Mouse (Mus musculus) small intestine, adult 2 months (tissue): Measurements from ENCODE around the gene Dixdc1. TPM values are rescaled to one million over a fixed set of nuclear protein-coding genes. Genes with fewer than 3 reads are reported as not detected.

Experiments used
- H3K27ac ChIP-seq: fragments of 200-500 bp; 2 replicates; pipeline ENCODE4 v1.5.1; 2012; ENCODE audit warnings: low read depth, low read length, control low read depth, inconsistent platforms; ENCODE audit not compliant: insufficient read depth
- H3K27me3 ChIP-seq: fragments of 200-500 bp; 2 replicates; pipeline ENCODE4 v1.6.1; 2012; ENCODE audit warnings: mild to moderate bottlenecking, moderate library complexity, low read length, inconsistent platforms; ENCODE audit not compliant: control insufficient read depth, insufficient read depth
- H3K36me3 ChIP-seq: fragments of 200-500 bp; 2 replicates; pipeline ENCODE4 v1.6.1; 2012; ENCODE audit warnings: mild to moderate bottlenecking, low read length, control low read depth, inconsistent platforms; ENCODE audit not compliant: control insufficient read depth, insufficient read depth
- H3K4me1 ChIP-seq: fragments of 200-500 bp; 2 replicates; pipeline ENCODE4 v1.6.1; 2012; ENCODE audit warnings: low read length, inconsistent platforms, mixed read lengths; ENCODE audit not compliant: control insufficient read depth, insufficient read depth, insufficient read length
- H3K4me3 ChIP-seq: fragments of 200-500 bp; 2 replicates; pipeline ENCODE4 v1.5.1; 2012; ENCODE audit warnings: low read depth, mild to moderate bottlenecking, control low read depth, inconsistent platforms, low read length, moderate library complexity
- CTCF ChIP-seq: fragments of 200-500 bp; IDR thresholded peaks from 2 replicates; pipeline ENCODE4 v1.5.1; 2012; ENCODE audit warnings: low read depth, mild to moderate bottlenecking, control low read depth, inconsistent platforms, low read length, moderate library complexity, mixed read lengths; ENCODE audit not compliant: insufficient replicate concordance, insufficient read length; ENCODE audit errors: extremely low read depth
- POLR2A ChIP-seq: fragments of 200-500 bp; IDR thresholded peaks from 2 replicates; pipeline ENCODE4 v1.6.1; 2012; ENCODE audit warnings: low read depth, mild to moderate bottlenecking, control low read depth, inconsistent platforms, low read length, moderate library complexity
- WGBS: fragments of 180-500 bp; shearing (Covaris S2); methylation state at CpG from one replicate; pipeline ENCODE4 v1.1.7; 2018; 5-methylcytosine and 5-hydroxymethylcytosine counted together
- polyA plus RNA-seq: library from polyadenylated mRNA; depleted of rRNA; stranded (reverse); fragments of >200 nt; gene quantifications from 2 replicates; pipeline ENCODE4 v1.2.3, GENCODE M21; 2012

The Dixdc1 gene
- polyA plus RNA-seq, 1 experiment, result 0.75 TPM

DNA sequence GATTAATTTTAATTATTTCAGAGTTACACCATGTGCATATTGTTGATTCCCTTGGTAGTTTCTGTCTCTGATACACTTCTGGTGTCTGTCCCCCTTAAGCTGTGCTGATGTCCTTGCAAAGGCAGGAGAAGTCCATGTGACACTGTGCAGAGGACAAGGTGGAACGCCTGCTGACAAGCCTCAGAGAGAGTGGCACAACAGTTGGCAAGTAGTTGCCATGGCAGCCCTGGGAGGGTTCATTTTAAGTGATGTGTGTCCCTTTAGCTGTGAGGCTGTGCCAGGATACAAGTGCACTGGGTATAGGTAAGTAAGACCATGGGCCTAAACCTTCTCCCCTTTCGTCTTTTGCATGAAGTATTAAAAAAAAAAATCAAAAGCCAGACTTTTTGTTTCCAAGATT lies 30.7 kb upstream of the Dixdc1 start:
- Histone ChIP-seq H3K27ac (no peak overlapping the region), H3K4me3 (no peak overlapping the region), H3K27me3 (no peaks in the 10 kb centered on the region), H3K36me3 (peaks cover 4% of the 10 kb centered on the region; the same call in 1 of the 2 replicates), H3K4me1 (0 out of 2 replicates have a peak, but pooled peaks cover 3% of the 10 kb centered on the region)
- TF ChIP-seq POLR2A (no peak), CTCF (no peak)
- WGBS, result 91% methylated on average over 2 of the region's 2 CpGs

DNA sequence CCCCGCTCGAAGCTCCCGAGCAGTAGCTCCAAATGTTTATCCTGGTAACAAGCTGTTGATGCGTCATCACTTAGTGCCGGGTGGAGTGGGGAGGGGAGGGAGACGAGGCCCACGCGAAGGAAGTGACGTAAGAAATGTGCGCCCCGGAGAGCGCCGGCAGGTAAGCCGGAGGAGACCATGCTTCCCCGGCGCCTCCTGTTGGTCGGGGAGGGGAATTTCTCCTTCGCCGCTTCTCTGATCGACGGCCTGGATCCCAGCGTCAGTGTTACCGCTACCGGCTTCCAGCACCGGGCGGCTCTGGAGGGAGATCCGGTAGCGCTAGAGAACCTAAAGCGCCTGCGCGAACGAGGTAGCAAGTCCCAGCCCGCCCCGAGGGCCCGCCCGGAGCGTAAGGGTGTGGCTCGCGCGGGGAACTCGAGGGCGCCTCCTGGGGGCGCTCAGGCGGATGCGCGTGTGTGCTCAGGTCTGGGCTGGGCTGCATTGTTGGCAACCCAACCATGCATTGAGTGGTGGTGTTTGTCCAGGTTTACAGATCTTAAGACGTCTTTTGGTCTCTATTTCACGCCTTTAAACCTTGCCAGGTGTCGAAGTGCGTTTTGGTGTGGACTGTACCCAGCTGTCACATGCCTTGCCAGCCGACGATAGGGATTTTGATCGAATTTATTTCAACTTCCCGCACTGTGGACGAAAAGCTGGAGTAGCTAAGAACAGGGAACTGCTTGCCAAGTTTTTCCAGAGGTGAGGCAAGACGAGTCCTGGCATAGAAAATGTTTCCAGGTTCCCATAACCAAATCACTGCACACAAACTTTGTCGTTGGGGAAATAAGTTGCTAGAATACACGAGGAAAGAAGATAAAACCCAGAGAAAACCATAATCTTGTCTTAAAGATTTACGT lies 29.0 kb upstream of the Dixdc1 start, which contains the start of gene Fdxacb1:
TSS of gene Fdxacb1 (plus strand) at position 130 of the 896 bp plus-strand sequence.
- Histone ChIP-seq H3K4me3 (peak within 1 kb of the TSS; percentile 91), H3K27me3 (no peaks in the 10 kb centered on the region), H3K27ac (peak within 1 kb of the TSS; percentile 93), H3K36me3 (peaks cover 9% of the 10 kb centered on the region), H3K4me1 (no peaks in the 10 kb centered on the region)
- TF ChIP-seq CTCF (peak; percentile 77), POLR2A (peak; percentile 38)
- 2% methylated on average over 59 of the region's 59 CpGs for WGBS

DNA sequence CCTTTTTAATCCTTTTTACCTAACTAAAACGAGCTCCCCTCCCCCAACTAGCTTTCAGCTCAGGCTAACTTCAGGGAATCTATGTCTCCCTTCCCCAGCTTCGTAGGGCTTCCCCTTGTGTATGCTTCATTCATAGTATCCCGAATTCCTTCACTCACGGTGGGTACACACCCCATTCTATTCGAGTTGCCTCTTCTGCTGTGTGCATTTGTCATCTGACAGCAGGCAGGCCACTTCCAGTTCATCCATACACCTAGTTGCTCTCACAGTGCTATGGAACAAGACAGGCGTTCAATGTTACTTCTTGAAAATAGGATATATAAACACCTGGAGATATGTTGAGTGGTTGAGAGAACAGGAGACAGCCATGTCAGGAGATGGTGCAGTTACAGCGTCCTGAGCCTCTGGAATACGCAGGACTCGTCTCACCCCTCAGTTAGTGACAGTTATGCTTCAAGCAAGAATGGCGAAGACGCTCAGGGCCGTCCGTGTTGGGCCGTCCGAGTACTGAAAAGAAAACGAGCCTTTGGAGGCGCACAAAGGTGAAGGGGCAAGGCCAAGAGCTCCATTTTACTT lies 28.3 kb upstream of the Dixdc1 start:
- Histone ChIP-seq H3K27me3 (no peaks in the 10 kb centered on the region), H3K27ac (peak overlapping the region; percentile 89), H3K4me3 (peak overlapping the region; percentile 91), H3K4me1 (no peaks in the 10 kb centered on the region), H3K36me3 (peaks cover 10% of the 10 kb centered on the region)
- TF ChIP-seq POLR2A (no peak; the same call in 1 of the 2 replicates), CTCF (no peak)
- 2% methylated on average over 17 of the region's 17 CpGs for WGBS

DNA sequence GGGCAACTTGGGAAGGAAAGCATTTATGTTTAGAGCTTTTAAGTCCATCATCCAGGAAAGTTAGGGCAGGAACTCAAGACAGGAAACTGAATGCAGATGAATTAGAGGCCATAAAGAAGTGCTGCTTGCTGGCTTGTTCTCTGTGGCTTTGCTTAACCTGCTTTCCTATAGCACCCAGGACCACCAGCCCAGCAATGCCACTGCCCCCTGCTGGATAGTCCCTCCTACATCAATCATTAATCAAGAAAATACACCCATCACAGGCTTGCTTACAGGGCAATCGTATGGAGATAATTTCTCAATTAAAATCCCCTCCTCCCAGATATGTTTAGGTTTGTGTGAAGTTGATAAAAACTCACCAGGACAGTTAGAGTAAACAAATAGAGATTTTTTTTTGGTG lies 24.0 kb upstream of the Dixdc1 start:
- peak; percentile 23; the same call in 1 of the 2 replicates for TF ChIP-seq CTCF
- no peak for TF ChIP-seq POLR2A
- Histone ChIP-seq H3K27me3 (no peaks in the 10 kb centered on the region), H3K27ac (no peak overlapping the region), H3K4me3 (no peak overlapping the region), H3K36me3 (peaks cover 7% of the 10 kb centered on the region), H3K4me1 (no peaks in the 10 kb centered on the region)
- WGBS, result 58% methylated on average over 1 of the region's 1 CpGs

GRCm38 (mm10) chr9:50761520-50762243 lies 22.4 kb upstream of the Dixdc1 start:
- H3K27ac ChIP-seq, result no peak overlapping the region
- no peak overlapping the region for H3K4me3 ChIP-seq
- 54% methylated on average over 6 of the region's 6 CpGs for WGBS
- no peaks in the 10 kb centered on the region for H3K27me3 ChIP-seq
- TF ChIP-seq POLR2A, result no peak
- no peak for TF ChIP-seq CTCF
- peaks cover 7% of the 10 kb centered on the region for H3K36me3 ChIP-seq
- H3K4me1 ChIP-seq, result no peaks in the 10 kb centered on the region

DNA sequence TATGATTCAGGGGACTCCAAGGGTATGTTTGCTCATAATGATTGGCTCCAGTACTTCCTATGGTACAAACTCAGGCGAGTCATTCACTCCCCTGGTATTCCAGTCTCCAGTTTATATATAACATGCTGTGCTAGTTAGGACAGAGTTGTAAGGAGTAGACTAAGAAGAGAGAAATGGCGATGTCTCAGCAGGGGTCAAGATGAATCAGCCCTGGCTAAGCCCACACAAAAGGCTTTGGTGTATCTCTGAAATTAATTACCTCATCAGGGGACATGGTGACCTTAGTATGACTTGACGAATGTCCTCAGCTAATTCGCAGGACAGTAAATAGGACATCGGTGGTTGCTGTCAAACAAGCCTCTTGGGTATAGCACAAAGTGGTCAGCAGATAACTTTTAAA lies 17.4 kb upstream of the Dixdc1 start:
- Histone ChIP-seq H3K4me3 (no peak overlapping the region), H3K36me3 (no peaks in the 10 kb centered on the region), H3K27ac (no peak overlapping the region), H3K27me3 (0 out of 2 replicates have a peak, but pooled peaks cover 3% of the 10 kb centered on the region), H3K4me1 (no peaks in the 10 kb centered on the region)
- 78% methylated on average over 5 of the region's 5 CpGs for WGBS
- TF ChIP-seq CTCF (no peak), POLR2A (no peak)

DNA sequence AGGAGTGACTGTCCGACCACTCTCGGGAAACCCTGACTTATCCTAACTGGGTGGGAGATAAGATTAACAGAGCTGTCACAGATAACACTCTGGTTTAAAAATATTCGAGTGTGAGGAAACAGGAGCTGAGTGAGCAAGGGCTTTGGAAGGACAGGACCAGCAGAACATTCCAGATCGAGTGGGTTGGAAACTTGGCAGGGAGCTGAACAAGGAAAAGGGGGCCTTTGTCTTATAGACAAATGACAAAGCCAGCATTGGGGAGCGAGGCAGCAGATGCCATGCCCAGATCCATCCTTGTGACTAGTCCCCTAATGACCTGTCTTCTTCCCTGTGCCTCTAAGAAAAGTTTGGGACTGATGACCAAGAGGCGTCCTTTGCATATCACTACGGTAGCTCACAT lies 14.6 kb upstream of the Dixdc1 start:
- 37% methylated on average over 7 of the region's 7 CpGs for WGBS
- TF ChIP-seq POLR2A (no peak), CTCF (no peak)
- 0 out of 2 replicates have a peak, but pooled peaks cover 3% of the 10 kb centered on the region for H3K27me3 ChIP-seq
- H3K36me3 ChIP-seq, result no peaks in the 10 kb centered on the region
- H3K4me3 ChIP-seq, result peak overlapping the region; percentile 3; the same call in 1 of the 2 replicates
- no peaks in the 10 kb centered on the region for H3K4me1 ChIP-seq
- no peak overlapping the region for H3K27ac ChIP-seq
